Mouse (Mus musculus): ENCODE results near the gene Cntln. TPM values are rescaled to one million over a fixed set of nuclear protein-coding genes. Genes with fewer than 3 reads are reported as not detected.

Cntln gene
- total RNA-seq, 2 experiments from 2014 or later = 7.9 TPM

Other genes starting within 250 kb of the Cntln start
- gene Bnc2, start 209.0 kb upstream of the Cntln start, total RNA-seq (2021) = 1 to 10 TPM in 1 of 2 experiments, under 1 TPM in 1; 0.76 to 1.0 TPM

Data from layer of hippocampus, adult 18-20 months (tissue).